8 mouse cellular contexts compared by ENCODE assay signal in the genomic region with DNA sequence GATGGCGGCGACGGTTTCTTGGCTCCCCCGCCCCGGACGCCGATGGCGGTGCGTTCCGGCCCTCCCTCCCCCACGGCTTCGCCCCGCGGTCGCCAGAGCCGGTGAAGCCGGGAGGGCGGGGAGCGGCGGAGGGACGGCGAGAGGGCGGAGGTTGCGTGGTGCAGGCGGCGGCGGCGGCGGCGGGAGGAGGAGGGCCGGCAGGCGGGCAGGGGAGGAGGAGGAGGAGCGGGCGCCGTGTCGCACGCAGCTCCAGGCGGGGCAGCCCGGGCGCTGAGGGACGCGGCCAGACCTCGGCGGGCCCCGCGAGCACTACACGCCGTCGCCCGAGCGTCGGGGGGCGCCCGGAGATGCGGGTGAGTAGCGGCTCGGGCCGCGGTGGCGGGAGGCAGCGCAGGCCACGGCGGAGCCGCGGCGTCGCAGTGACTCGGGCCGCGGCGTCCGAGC. TPM values are rescaled to one million over a fixed set of nuclear protein-coding genes. Genes with fewer than 3 reads are reported as not detected.
DNase-seq lines count a peak whose midpoint lies in the region; ATAC-seq and TF ChIP-seq lines count a peak whose summit lies in the region.

No protein-coding gene starts in this region.

- H3K4me1 ChIP-seq in hindbrain, embryonic 14.5 days (replicated peaks; ENCODE audit: control insufficient read depth, insufficient read depth, low read length) = peaks cover 19% of the 10 kb centered on the region

- WGBS in hindbrain, embryonic 14.5 days = under 1% methylated on average over 46 of the region's 72 CpGs

- peak overlapping the region; percentile 85 for H3K4me2 ChIP-seq in hindbrain, embryonic 14.5 days (replicated peaks)

- H3K27me3 ChIP-seq in Patski = no peaks in the 10 kb centered on the region
- H3K27me3 ChIP-seq in hindbrain, embryonic 14.5 days (ENCODE audit: control insufficient read depth, insufficient read depth, low read length) = no peaks in the 10 kb centered on the region

- H3K36me3 ChIP-seq in hindbrain, embryonic 14.5 days (replicated peaks; ENCODE audit: control insufficient read depth, insufficient read depth) = no peaks in the 10 kb centered on the region

- peak overlapping the region; percentile 97 for H3K27ac ChIP-seq in hindbrain, embryonic 14.5 days

- DNase-seq in Patski (ENCODE audit: low read depth, low spot score) = no peak
- peak; percentile 86 to 91 for DNase-seq in cerebellum, postnatal 10 days
- DNase-seq in frontal cortex, postnatal 14 days (ENCODE audit: low spot score in 2 of 2) = peak; percentile 33 to 44
- DNase-seq in hindbrain, embryonic 14.5 days (ENCODE audit: low spot score) = peak; percentile 54
- DNase-seq in left cerebral cortex, adult 11 months (ENCODE audit: low spot score) = peak; percentile 41
- peak; percentile 86 for DNase-seq in lung, postnatal 25 days (ENCODE audit: low spot score)
- DNase-seq in retina, adult 2 months (ENCODE audit: low read depth, low spot score) = peak; percentile 57
- DNase-seq in urinary bladder, adult 18-20 months (ENCODE audit: low spot score in 2 of 2) = peak; percentile 75 to 83

- H3K9ac ChIP-seq in hindbrain, embryonic 14.5 days = peak overlapping the region; percentile 96

- POLR2A ChIA-PET in Patski (lab: Charles Lee) = interaction anchor here (0.6 to 0.7 kb wide), 2 partner anchors 64 to 141 kb away, joined by 3 to 4 read pairs; a partner anchor contains a TSS

- CTCF ChIA-PET in Patski (lab: Charles Lee) = no interaction called here

- peak; percentile 89 for ATAC-seq in Patski
- peak; percentile 91 for ATAC-seq in hindbrain, embryonic 14.5 days (ENCODE audit: low FRiP score)

- H3K4me3 ChIP-seq in hindbrain, embryonic 14.5 days (replicated peaks; ENCODE audit: low read length) = peak overlapping the region; percentile 97

- in situ Hi-C loops in Patski (cut with MboI; ENCODE audit: low pct_unique_long_range_greater_than_20kb) = no loop called here

- TF ChIP-seq CTCF in Patski (IDR thresholded peaks at IDR 0.05) = no peak

- no peaks in the 10 kb centered on the region for H3K9me3 ChIP-seq in hindbrain, embryonic 14.5 days (ENCODE audit: control insufficient read depth, low read length)

RNA-seq across cellular contexts. Expression of a gene that starts 1.0 kb away (rescaled TPM):
- polyA plus RNA-seq in Patski (2021) = 134 TPM
- 127 and 142 TPM in 2 replicates for polyA plus RNA-seq in hindbrain, embryonic 14.5 days (2014; fragmentation: Nextera tagmentation; extraction: Ambion mirVana)
